Mouse (Mus musculus): ENCODE measurements around the gene Sgcb. TPM values are rescaled to one million over a fixed set of nuclear protein-coding genes. Genes with fewer than 3 reads are reported as not detected.
"Not testable (repeated sequence)": the region's sequence is repeated elsewhere in the genome, so short reads cannot be mapped to it uniquely, and the experiment has no call there.

The Sgcb gene
- total RNA-seq, 4 experiments from 2014 or later = 23.3 to 30.5 (median 24.9) TPM

- DNase-seq = no peak
Measured at GRCm38 (mm10) chr5:73632291-73632690, 15.3 kb downstream of the Sgcb start, which contains the start of gene Lrrc66. Gene Lrrc66, minus strand, starts transcription at chr5:73632526.

GRCm38 (mm10) chr5:73631001-73631558 lies 16.5 kb downstream of the Sgcb start:
- DNase-seq = no peak

GRCm38 (mm10) chr5:73630141-73630540 lies 17.4 kb downstream of the Sgcb start:
- DNase-seq = no peak

- DNase-seq = no peak
Measured at GRCm38 (mm10) chr5:73627991-73628390, 19.6 kb downstream of the Sgcb start.

- DNase-seq = no peak
Measured at GRCm38 (mm10) chr5:73627559-73627958, 20.0 kb downstream of the Sgcb start.

- no peak for DNase-seq
Measured at GRCm38 (mm10) chr5:73626842-73627241, 20.7 kb downstream of the Sgcb start.

GRCm38 (mm10) chr5:73625505-73625904 lies 22.1 kb downstream of the Sgcb start:
- DNase-seq = no peak

- DNase-seq = no peak
Measured at GRCm38 (mm10) chr5:73618969-73619368, 28.6 kb downstream of the Sgcb start.

- no peak for DNase-seq
Measured at GRCm38 (mm10) chr5:73615211-73615610, 32.4 kb downstream of the Sgcb start.

- no peak for DNase-seq
Measured at GRCm38 (mm10) chr5:73613296-73613695, 34.3 kb downstream of the Sgcb start.

- DNase-seq = no peak
Measured at GRCm38 (mm10) chr5:73611071-73611470, 36.5 kb downstream of the Sgcb start.

- DNase-seq = no peak
Measured at GRCm38 (mm10) chr5:73604964-73605363, 42.6 kb downstream of the Sgcb start.

- DNase-seq = no peak
Measured at GRCm38 (mm10) chr5:73604542-73604941, 43.0 kb downstream of the Sgcb start.

GRCm38 (mm10) chr5:73602865-73603264 lies 44.7 kb downstream of the Sgcb start:
- DNase-seq = no peak

- no peak for DNase-seq
Measured at GRCm38 (mm10) chr5:73601361-73601763, 46.2 kb downstream of the Sgcb start.

- peak; percentile 52 for DNase-seq
Measured at GRCm38 (mm10) chr5:73599991-73600390, 47.6 kb downstream of the Sgcb start.

GRCm38 (mm10) chr5:73598943-73599695 lies 48.5 kb downstream of the Sgcb start:
- no peak for DNase-seq

- no peak for DNase-seq
Measured at GRCm38 (mm10) chr5:73587119-73587518, 60.5 kb downstream of the Sgcb start.

- no peak for DNase-seq
Measured at GRCm38 (mm10) chr5:73586597-73586996, 61.0 kb downstream of the Sgcb start.

GRCm38 (mm10) chr5:73585212-73586115 lies 62.1 kb downstream of the Sgcb start:
- DNase-seq = peak; percentile 63

GRCm38 (mm10) chr5:73584011-73584410 lies 63.6 kb downstream of the Sgcb start:
- not testable (repeated sequence) for DNase-seq
